Comparison of ENCODE assay signal across 7 mouse cellular contexts in genomic region chr8:4779254-4780055, GRCm38 (mm10). TPM values are rescaled to one million over a fixed set of nuclear protein-coding genes. Genes with fewer than 3 reads are reported as not detected.
DNase-seq lines count a peak whose midpoint lies in the region; ATAC-seq lines count a peak whose summit lies in the region.

TSS of gene Shcbp1 (minus strand) at chr8:4779567.

- H3K4me1 ChIP-seq in embryonic facial prominence, embryonic 12.5 days: peaks cover 9% of the 10 kb centered on the region
- H3K4me1 ChIP-seq in limb, embryonic 11.5 days (ENCODE audit: control insufficient read depth, insufficient read depth, low read length): no peaks in the 10 kb centered on the region
- 0 out of 2 replicates have a peak, but pooled peaks cover 3% of the 10 kb centered on the region for H3K4me1 ChIP-seq in midbrain, embryonic 14.5 days (ENCODE audit: control insufficient read depth, insufficient read depth, low read length)

- WGBS in embryonic facial prominence, embryonic 12.5 days: 3% methylated on average over 29 of the region's 29 CpGs
- 5% methylated on average over 29 of the region's 29 CpGs for WGBS in limb, embryonic 11.5 days
- 4% methylated on average over 29 of the region's 29 CpGs for WGBS in midbrain, embryonic 14.5 days

- peak within 1 kb of the TSS; percentile 68 for H3K9ac ChIP-seq in embryonic facial prominence, embryonic 12.5 days
- peak within 1 kb of the TSS; percentile 72 for H3K9ac ChIP-seq in limb, embryonic 11.5 days (ENCODE audit: low read length)
- H3K9ac ChIP-seq in midbrain, embryonic 14.5 days (replicated peaks; ENCODE audit: low read length): peak within 1 kb of the TSS; percentile 24; the same call in 1 of the 2 replicates

- peak within 1 kb of the TSS; percentile 81 for H3K4me3 ChIP-seq in embryonic facial prominence, embryonic 12.5 days
- peak within 1 kb of the TSS; percentile 80 for H3K4me3 ChIP-seq in limb, embryonic 11.5 days (ENCODE audit: low read depth, low read length)
- peak within 1 kb of the TSS; percentile 51 for H3K4me3 ChIP-seq in midbrain, embryonic 14.5 days (replicated peaks; ENCODE audit: low read depth, low read length)

- no peaks in the 10 kb centered on the region for H3K9me3 ChIP-seq in embryonic facial prominence, embryonic 12.5 days
- H3K9me3 ChIP-seq in limb, embryonic 11.5 days (ENCODE audit: control insufficient read depth, low read length): no peaks in the 10 kb centered on the region
- H3K9me3 ChIP-seq in midbrain, embryonic 14.5 days (ENCODE audit: control insufficient read depth, low read length): no peaks in the 10 kb centered on the region

- peak within 1 kb of the TSS; percentile 78 for H3K4me2 ChIP-seq in embryonic facial prominence, embryonic 12.5 days (replicated peaks)
- peak within 1 kb of the TSS; percentile 48 for H3K4me2 ChIP-seq in limb, embryonic 11.5 days (ENCODE audit: low read depth, severe bottlenecking)
- peak within 1 kb of the TSS; percentile 62 for H3K4me2 ChIP-seq in midbrain, embryonic 14.5 days (ENCODE audit: low read length)

- H3K27me3 ChIP-seq in embryonic facial prominence, embryonic 12.5 days: no peaks in the 10 kb centered on the region
- H3K27me3 ChIP-seq in limb, embryonic 11.5 days (ENCODE audit: control insufficient read depth, insufficient read depth, low read length): no peaks in the 10 kb centered on the region
- H3K27me3 ChIP-seq in midbrain, embryonic 14.5 days (ENCODE audit: control insufficient read depth, insufficient read depth, low read length): no peaks in the 10 kb centered on the region

- peak; percentile 90 for ATAC-seq in embryonic facial prominence, embryonic 12.5 days (ENCODE audit: insufficient number of reproducible peaks, insufficient read depth, low FRiP score, low TSS enrichment)
- peak; percentile 89 for ATAC-seq in limb, embryonic 11.5 days (ENCODE audit: insufficient number of reproducible peaks, low FRiP score, low TSS enrichment, low read depth)
- ATAC-seq in midbrain, embryonic 14.5 days (ENCODE audit: low FRiP score, low TSS enrichment): peak; percentile 92

- peak; percentile 89 for DNase-seq in adrenal gland, postnatal 25 days
- DNase-seq in heart, adult 11 months: peak; percentile 99
- DNase-seq in kidney, adult 18-20 months: peak; percentile 89
- DNase-seq in limb, embryonic 11.5 days (ENCODE audit: low spot score): peak; percentile 94
- peak; percentile 97 for DNase-seq in midbrain, embryonic 14.5 days
- peak; percentile 71 to 87 for DNase-seq in spleen, adult 18-20 months

- no peak within 1 kb of the TSS for H3K27ac ChIP-seq in embryonic facial prominence, embryonic 12.5 days
- H3K27ac ChIP-seq in limb, embryonic 11.5 days (replicated peaks; ENCODE audit: low read depth, low read length): no peak within 1 kb of the TSS
- no peak within 1 kb of the TSS for H3K27ac ChIP-seq in midbrain, embryonic 14.5 days (replicated peaks; ENCODE audit: low read depth, low read length)

- H3K36me3 ChIP-seq in embryonic facial prominence, embryonic 12.5 days: 0 out of 2 replicates have a peak, but pooled peaks cover under 1% of the 10 kb centered on the region
- H3K36me3 ChIP-seq in limb, embryonic 11.5 days (ENCODE audit: control insufficient read depth, insufficient read depth, low read length): no peaks in the 10 kb centered on the region
- no peaks in the 10 kb centered on the region for H3K36me3 ChIP-seq in midbrain, embryonic 14.5 days (ENCODE audit: control insufficient read depth, insufficient read depth, low read length)

RNA-seq across cellular contexts. Expression of gene Shcbp1, which starts in this region (rescaled TPM):
- 3.3 and 4.5 TPM in 2 replicates for total RNA-seq in adrenal gland, postnatal 25 days (2021)
- polyA plus RNA-seq in embryonic facial prominence, embryonic 12.5 days (2016; fragmentation: Nextera tagmentation; extraction: Ambion mirVana): 73.2 and 81.3 TPM in 2 replicates
- polyA plus RNA-seq in limb, embryonic 11.5 days (2014; fragmentation: Nextera tagmentation; extraction: Ambion mirVana): 97.3 and 98.9 TPM in 2 replicates
- 6.5 and 13.9 TPM in 2 replicates for polyA plus RNA-seq in midbrain, embryonic 14.5 days (2014; fragmentation: Nextera tagmentation; extraction: Ambion mirVana)
